Mouse (Mus musculus): ENCODE measurements around the gene Vac14. TPM values are rescaled to one million over a fixed set of nuclear protein-coding genes. Genes with fewer than 3 reads are reported as not detected.

Gene Vac14
- polyA plus RNA-seq, 1 experiment from 2014 or later: 15.1 TPM

- Histone ChIP-seq H3K27ac (ENCODE audit: low read length) (no peak overlapping the region), H3K4me1 (ENCODE audit: control insufficient read depth, insufficient read depth, low read length) (peaks cover 4% of the 10 kb centered on the region), H3K9ac (ENCODE audit: low read length) (no peak overlapping the region), H3K9me3 (replicated peaks; ENCODE audit: control insufficient read depth, low read length) (no peaks in the 10 kb centered on the region), H3K4me3 (ENCODE audit: low read length) (no peak overlapping the region), H3K36me3 (ENCODE audit: control insufficient read depth, insufficient read depth) (no peaks in the 10 kb centered on the region), H3K27me3 (ENCODE audit: control insufficient read depth, insufficient read depth, low read length) (no peaks in the 10 kb centered on the region), H3K4me2 (ENCODE audit: low read depth, low read length) (no peak overlapping the region)
- ATAC-seq (replicated peaks; ENCODE audit: extremely low read depth, insufficient read depth, low FRiP score): no peak
- 51% methylated on average over 15 of the region's 15 CpGs for WGBS
These were observed 137.3 kb downstream of the Vac14 start for GRCm38 (mm10) chr8:110755511-110756170.

- 79% methylated on average over 5 of the region's 5 CpGs for WGBS
- Histone ChIP-seq H3K36me3 (ENCODE audit: control insufficient read depth, insufficient read depth) (no peaks in the 10 kb centered on the region), H3K27me3 (ENCODE audit: control insufficient read depth, insufficient read depth, low read length) (no peaks in the 10 kb centered on the region), H3K4me2 (ENCODE audit: low read depth, low read length) (no peak overlapping the region), H3K4me1 (ENCODE audit: control insufficient read depth, insufficient read depth, low read length) (peaks cover 4% of the 10 kb centered on the region), H3K9me3 (replicated peaks; ENCODE audit: control insufficient read depth, low read length) (no peaks in the 10 kb centered on the region), H3K4me3 (ENCODE audit: low read length) (no peak overlapping the region), H3K9ac (ENCODE audit: low read length) (no peak overlapping the region), H3K27ac (ENCODE audit: low read length) (no peak overlapping the region)
- ATAC-seq (replicated peaks; ENCODE audit: extremely low read depth, insufficient read depth, low FRiP score): no peak
These were observed 137.8 kb downstream of the Vac14 start for GRCm38 (mm10) chr8:110756196-110756595.

GRCm38 (mm10) chr8:110760280-110760940, 142.0 kb downstream of the Vac14 start:
- Histone ChIP-seq H3K9me3 (replicated peaks; ENCODE audit: control insufficient read depth, low read length) (no peaks in the 10 kb centered on the region), H3K36me3 (ENCODE audit: control insufficient read depth, insufficient read depth) (no peaks in the 10 kb centered on the region), H3K4me3 (ENCODE audit: low read length) (no peak overlapping the region), H3K4me2 (ENCODE audit: low read depth, low read length) (no peak overlapping the region), H3K9ac (ENCODE audit: low read length) (no peak overlapping the region), H3K27ac (ENCODE audit: low read length) (peak overlapping the region; percentile 42), H3K27me3 (ENCODE audit: control insufficient read depth, insufficient read depth, low read length) (no peaks in the 10 kb centered on the region), H3K4me1 (ENCODE audit: control insufficient read depth, insufficient read depth, low read length) (peaks cover 6% of the 10 kb centered on the region)
- 63% methylated on average over 7 of the region's 7 CpGs for WGBS
- peak; percentile 23 for ATAC-seq (replicated peaks; ENCODE audit: extremely low read depth, insufficient read depth, low FRiP score)

- no peaks in the 10 kb centered on the region for H3K27me3 ChIP-seq (ENCODE audit: control insufficient read depth, insufficient read depth, low read length)
- peak; percentile 66 for ATAC-seq (replicated peaks; ENCODE audit: extremely low read depth, insufficient read depth, low FRiP score)
- no peaks in the 10 kb centered on the region for H3K9me3 ChIP-seq (replicated peaks; ENCODE audit: control insufficient read depth, low read length)
- no peak overlapping the region for H3K9ac ChIP-seq (ENCODE audit: low read length)
- H3K4me3 ChIP-seq (ENCODE audit: low read length): no peak overlapping the region
- no peak overlapping the region for H3K4me2 ChIP-seq (ENCODE audit: low read depth, low read length)
- H3K27ac ChIP-seq (ENCODE audit: low read length): no peak overlapping the region
- WGBS: 32% methylated on average over 5 of the region's 5 CpGs
- peaks cover 6% of the 10 kb centered on the region for H3K4me1 ChIP-seq (ENCODE audit: control insufficient read depth, insufficient read depth, low read length)
- no peaks in the 10 kb centered on the region for H3K36me3 ChIP-seq (ENCODE audit: control insufficient read depth, insufficient read depth)
These were observed 142.8 kb downstream of the Vac14 start for GRCm38 (mm10) chr8:110761185-110761584.

- H3K4me3 ChIP-seq (ENCODE audit: low read length): no peak overlapping the region
- H3K4me2 ChIP-seq (ENCODE audit: low read depth, low read length): no peak overlapping the region
- no peak overlapping the region for H3K9ac ChIP-seq (ENCODE audit: low read length)
- H3K27ac ChIP-seq (ENCODE audit: low read length): no peak overlapping the region
- H3K36me3 ChIP-seq (ENCODE audit: control insufficient read depth, insufficient read depth): no peaks in the 10 kb centered on the region
- H3K4me1 ChIP-seq (ENCODE audit: control insufficient read depth, insufficient read depth, low read length): peaks cover 6% of the 10 kb centered on the region
- WGBS: 45% methylated on average over 6 of the region's 6 CpGs
- no peaks in the 10 kb centered on the region for H3K9me3 ChIP-seq (replicated peaks; ENCODE audit: control insufficient read depth, low read length)
- H3K27me3 ChIP-seq (ENCODE audit: control insufficient read depth, insufficient read depth, low read length): no peaks in the 10 kb centered on the region
- ATAC-seq (replicated peaks; ENCODE audit: extremely low read depth, insufficient read depth, low FRiP score): no peak
These were observed 143.6 kb downstream of the Vac14 start for GRCm38 (mm10) chr8:110761988-110762387.

GRCm38 (mm10) chr8:110764671-110765070, 146.3 kb downstream of the Vac14 start:
- Histone ChIP-seq H3K9ac (ENCODE audit: low read length) (no peak overlapping the region), H3K4me2 (ENCODE audit: low read depth, low read length) (no peak overlapping the region), H3K4me3 (ENCODE audit: low read length) (no peak overlapping the region), H3K27me3 (ENCODE audit: control insufficient read depth, insufficient read depth, low read length) (no peaks in the 10 kb centered on the region), H3K9me3 (replicated peaks; ENCODE audit: control insufficient read depth, low read length) (no peaks in the 10 kb centered on the region), H3K4me1 (ENCODE audit: control insufficient read depth, insufficient read depth, low read length) (peaks cover 6% of the 10 kb centered on the region), H3K36me3 (ENCODE audit: control insufficient read depth, insufficient read depth) (no peaks in the 10 kb centered on the region), H3K27ac (ENCODE audit: low read length) (no peak overlapping the region)
- 75% methylated on average over 3 of the region's 3 CpGs for WGBS
- ATAC-seq (replicated peaks; ENCODE audit: extremely low read depth, insufficient read depth, low FRiP score): no peak

GRCm38 (mm10) chr8:110767261-110767660, 148.9 kb downstream of the Vac14 start:
- WGBS: 78% methylated on average over 6 of the region's 6 CpGs
- H3K4me1 ChIP-seq (ENCODE audit: control insufficient read depth, insufficient read depth, low read length): no peaks in the 10 kb centered on the region
- no peak overlapping the region for H3K4me3 ChIP-seq (ENCODE audit: low read length)
- H3K27me3 ChIP-seq (ENCODE audit: control insufficient read depth, insufficient read depth, low read length): no peaks in the 10 kb centered on the region
- H3K9ac ChIP-seq (ENCODE audit: low read length): no peak overlapping the region
- H3K27ac ChIP-seq (ENCODE audit: low read length): no peak overlapping the region
- H3K4me2 ChIP-seq (ENCODE audit: low read depth, low read length): no peak overlapping the region
- H3K36me3 ChIP-seq (ENCODE audit: control insufficient read depth, insufficient read depth): no peaks in the 10 kb centered on the region
- ATAC-seq (replicated peaks; ENCODE audit: extremely low read depth, insufficient read depth, low FRiP score): no peak
- no peaks in the 10 kb centered on the region for H3K9me3 ChIP-seq (replicated peaks; ENCODE audit: control insufficient read depth, low read length)

Other genes starting within 250 kb of the Vac14 start
- 4.5 and 6.6 TPM in 2 replicates for gene Mtss1l, start 102.9 kb downstream of the Vac14 start, polyA plus RNA-seq (2015; fragmentation: Nextera tagmentation; extraction: Ambion mirVana)
- 1.5 and 1.9 TPM in 2 replicates for gene Il34, start 187.3 kb downstream of the Vac14 start, polyA plus RNA-seq (2015; fragmentation: Nextera tagmentation; extraction: Ambion mirVana)
- gene Cog4, start 228.0 kb downstream of the Vac14 start, polyA plus RNA-seq (2015; fragmentation: Nextera tagmentation; extraction: Ambion mirVana): 61.5 and 66.4 TPM in 2 replicates
- gene Sf3b3, start 228.2 kb downstream of the Vac14 start, polyA plus RNA-seq (2015; fragmentation: Nextera tagmentation; extraction: Ambion mirVana): 82.8 and 88.1 TPM in 2 replicates

Measured in heart, embryonic 16.5 days (tissue).